Mouse (Mus musculus) left cerebral cortex, adult 9 months (tissue): ENCODE measurements at regions not wholly inside any gene's neighbourhood (a gene's known extent, or its start where the extent isn't known, plus 50 kb on each side); places are given as distances from the start of the nearest gene placed in this dataset.

Experiments used
- DNase-seq, 2 experiments: peaks; one replicate each; pipeline ENCODE4 v3.0.0; 2022; ENCODE audit warnings: low spot score in 2 of 2

GRCm38 (mm10) chrX:85329474-85330225 lies 80.2 kb downstream of the Fthl17a start:
- DNase-seq: no peak

- no peak for DNase-seq
These were observed 94.0 kb downstream of the Fthl17a start for GRCm38 (mm10) chrX:85343517-85343916.

GRCm38 (mm10) chrX:85375296-85375695 lies 125.8 kb downstream of the Fthl17a start:
- no peak for DNase-seq

GRCm38 (mm10) chrX:85384452-85384851 lies 135.0 kb downstream of the Fthl17a start:
- peak in 1 of 2 experiments; percentile 2 for DNase-seq
